Mouse (Mus musculus) megakaryocyte, embryonic 14.5 days (primary cell): Measurements from ENCODE around the gene Ttc17.

Experiments used
- FLI1 ChIP-seq: IDR thresholded peaks from 2 replicates; pipeline ENCODE4 v1.6.1; 2012; ENCODE audit warnings: low read length, inconsistent platforms, mixed read lengths
- GATA1 ChIP-seq: IDR thresholded peaks from 3 replicates; pipeline ENCODE4 v1.6.1; 2012; ENCODE audit warnings: mixed read lengths, low read length, inconsistent platforms, borderline replicate concordance

DNA sequence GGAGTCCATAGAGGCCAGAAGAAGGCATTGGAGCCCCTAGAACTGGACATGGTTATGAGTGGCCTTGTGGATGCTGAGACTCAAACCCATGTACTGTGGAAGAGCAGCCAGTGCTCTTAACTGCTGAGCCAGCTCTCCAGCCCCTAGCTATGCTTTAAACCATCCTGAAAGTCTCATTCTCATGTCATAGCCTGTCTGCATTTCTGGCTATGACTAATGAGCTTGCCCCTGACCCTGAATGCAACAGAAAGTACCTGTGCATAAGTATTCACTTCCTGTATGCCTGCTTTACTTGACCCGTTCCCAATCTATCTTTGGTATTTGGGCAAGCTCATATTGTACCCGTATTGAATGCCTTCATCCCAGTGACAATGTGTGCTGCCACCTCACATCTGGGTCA lies 86.7 kb downstream of the Ttc17 start:
- no peak for TF ChIP-seq FLI1
- TF ChIP-seq GATA1: no peak
